Mouse (Mus musculus) layer of hippocampus, adult 9-10 months (tissue): ENCODE measurements at regions not wholly inside any gene's neighbourhood (a gene's known extent, or its start where the extent isn't known, plus 50 kb on each side); places are given as distances from the start of the nearest gene placed in this dataset.

Source experiments
- DNase-seq: peaks from one replicate; pipeline ENCODE4 v3.0.0; 2022; ENCODE audit warnings: low spot score

GRCm38 (mm10) chr9:62590407-62591195 is 53.8 kb upstream of the Coro2b start:
- no peak for DNase-seq

- no peak for DNase-seq
These were observed 54.3 kb upstream of the Coro2b start for GRCm38 (mm10) chr9:62591196-62591485.

- DNase-seq = peak; percentile 18
These were observed 61.2 kb upstream of the Coro2b start for GRCm38 (mm10) chr9:62598056-62598455.

GRCm38 (mm10) chr9:62598956-62599355 is 62.1 kb upstream of the Coro2b start:
- no peak for DNase-seq

- DNase-seq = no peak
These were observed 67.1 kb upstream of the Itga11 start for GRCm38 (mm10) chr9:62610526-62610925.

- no peak for DNase-seq
These were observed 66.2 kb upstream of the Itga11 start for GRCm38 (mm10) chr9:62611452-62611851.

GRCm38 (mm10) chr9:62613053-62613452 is 64.6 kb upstream of the Itga11 start:
- DNase-seq = no peak

- no peak for DNase-seq
These were observed 63.8 kb upstream of the Itga11 start for GRCm38 (mm10) chr9:62613806-62614205.

GRCm38 (mm10) chr9:62614950-62615349 is 62.7 kb upstream of the Itga11 start:
- no peak for DNase-seq

GRCm38 (mm10) chr9:62615799-62616198 is 61.8 kb upstream of the Itga11 start:
- DNase-seq = no peak

- no peak for DNase-seq
These were observed 58.6 kb upstream of the Itga11 start for GRCm38 (mm10) chr9:62618994-62619393.

GRCm38 (mm10) chr9:62620901-62621445 is 56.7 kb upstream of the Itga11 start:
- no peak for DNase-seq

GRCm38 (mm10) chr9:62622106-62622505 is 55.5 kb upstream of the Itga11 start:
- no peak for DNase-seq

- DNase-seq = peak; percentile 36
These were observed 53.0 kb upstream of the Itga11 start for GRCm38 (mm10) chr9:62624562-62625044.

GRCm38 (mm10) chr9:62627071-62628000 is 50.3 kb upstream of the Itga11 start:
- DNase-seq = no peak
